Mouse (Mus musculus) embryo, embryonic 11 days (tissue): ENCODE measurements at regions not wholly inside any gene's neighbourhood (a gene's known extent, or its start where the extent isn't known, plus 50 kb on each side); places are given as distances from the start of the nearest gene placed in this dataset.
A peak's percentile ranks its signal among the peaks of the same experiment; 100 is the strongest.

ENCODE experiments used
- DNase-seq: peaks from one replicate; pipeline ENCODE4 v3.0.0-alpha.2; 2015

- no peak for DNase-seq
These were observed 199.7 kb upstream of the Gm9008 start for GRCm38 (mm10) chr6:76697146-76697891.

GRCm38 (mm10) chr6:76688831-76689230, 191.2 kb upstream of the Gm9008 start:
- no peak for DNase-seq

GRCm38 (mm10) chr6:76639583-76639982, 142.0 kb upstream of the Gm9008 start:
- no peak for DNase-seq

GRCm38 (mm10) chr6:76628379-76628778, 130.8 kb upstream of the Gm9008 start:
- DNase-seq = no peak

GRCm38 (mm10) chr6:76621499-76621898, 123.9 kb upstream of the Gm9008 start:
- no peak for DNase-seq

- peak; percentile 28 for DNase-seq
These were observed 123.2 kb upstream of the Gm9008 start for GRCm38 (mm10) chr6:76620754-76621204.
